Mouse (Mus musculus) urinary bladder, postnatal 14 days (tissue): ENCODE results near the gene Pim1.

ENCODE experiments used
- DNase-seq: peaks from one replicate; pipeline ENCODE4 v3.0.0; 2021; ENCODE audit warnings: low spot score

Gene Pim1

GRCm38 (mm10) chr17:29465405-29466010, 25.0 kb upstream of the Pim1 start:
- DNase-seq, result no peak

- no peak for DNase-seq
These were observed 23.5 kb upstream of the Pim1 start for GRCm38 (mm10) chr17:29467030-29467429.

- DNase-seq, result no peak
These were observed 17.1 kb upstream of the Pim1 start for GRCm38 (mm10) chr17:29473466-29473865.

GRCm38 (mm10) chr17:29474036-29474435, 16.5 kb upstream of the Pim1 start:
- no peak for DNase-seq

GRCm38 (mm10) chr17:29475142-29475541, 15.4 kb upstream of the Pim1 start:
- no peak for DNase-seq

GRCm38 (mm10) chr17:29476461-29476860, 14.1 kb upstream of the Pim1 start:
- no peak for DNase-seq

- no peak for DNase-seq
These were observed 13.2 kb upstream of the Pim1 start for GRCm38 (mm10) chr17:29477357-29477756.

GRCm38 (mm10) chr17:29478271-29478670, 12.3 kb upstream of the Pim1 start:
- DNase-seq, result no peak

- DNase-seq, result no peak
These were observed 10.3 kb upstream of the Pim1 start for GRCm38 (mm10) chr17:29480256-29480655.

- no peak for DNase-seq
These were observed 7.9 kb upstream of the Pim1 start for GRCm38 (mm10) chr17:29482632-29483031.

GRCm38 (mm10) chr17:29483282-29483681, 7.3 kb upstream of the Pim1 start:
- no peak for DNase-seq

GRCm38 (mm10) chr17:29484431-29484830, 6.1 kb upstream of the Pim1 start:
- DNase-seq, result no peak

- peak; percentile 36 for DNase-seq
These were observed 5.0 kb upstream of the Pim1 start for GRCm38 (mm10) chr17:29485336-29486233.

- DNase-seq, result no peak
These were observed 2.1 kb upstream of the Pim1 start for GRCm38 (mm10) chr17:29488257-29488977.

- peak; percentile 41 for DNase-seq
These were observed 1.3 kb upstream of the Pim1 start for GRCm38 (mm10) chr17:29488978-29489970.

- peak; percentile 99 for DNase-seq
These were observed 411 bp upstream of the Pim1 start for GRCm38 (mm10) chr17:29489971-29490712.

GRCm38 (mm10) chr17:29491591-29492268, 1.2 kb downstream of the Pim1 start:
- peak; percentile 71 for DNase-seq

- peak; percentile 75 for DNase-seq
These were observed 2.0 kb downstream of the Pim1 start for GRCm38 (mm10) chr17:29492269-29493191.

GRCm38 (mm10) chr17:29493461-29493980, 3.0 kb downstream of the Pim1 start:
- DNase-seq, result no peak
